Mouse (Mus musculus) heart, postnatal 4 days (tissue): ENCODE data around the gene Magi2. TPM values are rescaled to one million over a fixed set of nuclear protein-coding genes. Genes with fewer than 3 reads are reported as not detected.
"Not testable (repeated sequence)": the region's sequence is repeated elsewhere in the genome, so short reads cannot be mapped to it uniquely, and the experiment has no call there.

Experiments
- DNase-seq: peaks from one replicate; pipeline ENCODE4 v3.0.0; 2021
- total RNA-seq, 2 experiments: library from RNA; stranded (reverse); gene quantifications; 2 replicates each; pipeline ENCODE4 v1.2.3; 2021

Magi2 gene
- total RNA-seq = 1 to 10 TPM; 2.0 to 3.8 TPM

DNA sequence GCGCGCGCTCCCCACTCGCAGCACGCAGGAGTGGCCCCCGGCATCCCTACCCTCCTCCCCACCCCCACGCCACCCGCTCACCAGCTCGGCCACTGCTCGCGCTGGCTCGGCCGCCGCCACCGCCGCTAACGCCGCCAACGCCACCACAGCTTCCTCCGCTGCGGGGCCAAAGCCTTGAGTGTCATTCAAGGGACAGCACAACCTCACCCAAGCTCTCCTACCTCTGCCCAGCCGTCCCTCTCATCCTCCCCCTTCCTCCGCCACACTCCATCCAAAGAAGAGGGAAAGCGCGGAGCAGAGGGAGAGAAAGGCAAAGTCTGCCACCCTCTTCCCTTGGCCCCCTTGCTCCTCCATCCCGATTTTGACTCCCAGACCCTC lies at the start of gene Magi2:
Magi2 (plus strand) TSS at position 171 of the 378 bp plus-strand sequence.
- DNase-seq = no peak

DNA sequence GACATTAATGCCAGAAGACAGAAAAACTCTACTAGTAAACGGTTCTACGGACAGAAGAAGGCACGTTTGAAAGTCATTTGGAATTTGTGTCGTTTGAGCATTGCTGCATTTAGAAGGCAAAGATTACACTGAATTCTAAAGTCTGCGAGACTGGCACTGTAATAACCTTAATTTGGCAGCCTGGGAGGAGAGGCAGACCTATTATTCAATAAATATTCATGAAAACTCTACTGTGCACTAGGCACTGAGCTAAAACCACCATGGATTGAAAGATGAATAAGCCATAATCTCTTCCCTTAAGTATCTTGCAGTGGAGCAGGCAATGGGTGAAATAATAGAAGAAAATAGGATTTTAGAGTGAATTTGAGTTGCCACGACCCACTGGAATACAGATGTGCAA lies 48.2 kb upstream of the Magi2 start:
- no peak for DNase-seq

DNA sequence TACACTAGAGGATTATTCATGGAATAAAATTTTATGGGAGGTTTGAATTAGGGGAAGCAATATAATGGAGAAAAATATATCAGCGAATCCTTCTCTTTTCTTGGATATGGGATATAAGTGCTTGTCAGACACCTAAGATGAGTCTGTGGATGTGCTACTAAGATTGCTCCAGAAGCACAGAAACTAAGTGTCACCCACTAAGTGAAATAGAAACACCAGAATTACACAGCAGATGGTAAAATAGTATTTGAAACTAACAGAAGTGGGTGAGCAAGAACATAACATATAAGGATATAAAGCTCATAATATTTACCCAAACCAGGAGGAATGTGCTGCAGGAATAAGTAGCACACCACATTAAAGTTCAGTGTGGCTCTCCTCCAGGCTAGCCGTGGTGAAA lies 40.7 kb upstream of the Magi2 start:
- DNase-seq = no peak

DNA sequence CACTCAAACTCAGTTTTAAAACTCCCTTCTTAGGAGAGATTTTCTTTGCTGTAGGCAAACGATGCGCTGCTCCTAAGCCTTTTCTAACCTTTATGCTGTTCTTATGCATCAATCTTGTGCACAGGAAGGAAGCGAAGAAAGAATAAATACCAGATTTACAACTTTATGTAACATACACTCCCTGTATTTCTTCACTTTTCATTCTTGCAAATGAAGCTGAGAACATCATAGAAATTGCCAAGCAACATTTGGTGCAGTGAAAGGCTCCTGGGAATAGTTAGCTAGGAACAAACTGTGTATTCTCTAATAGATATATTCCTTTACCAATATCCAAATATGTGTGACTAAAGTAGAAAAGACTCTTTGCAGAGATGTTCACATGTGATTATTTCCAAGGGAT lies 15.2 kb upstream of the Magi2 start:
- no peak for DNase-seq

DNA sequence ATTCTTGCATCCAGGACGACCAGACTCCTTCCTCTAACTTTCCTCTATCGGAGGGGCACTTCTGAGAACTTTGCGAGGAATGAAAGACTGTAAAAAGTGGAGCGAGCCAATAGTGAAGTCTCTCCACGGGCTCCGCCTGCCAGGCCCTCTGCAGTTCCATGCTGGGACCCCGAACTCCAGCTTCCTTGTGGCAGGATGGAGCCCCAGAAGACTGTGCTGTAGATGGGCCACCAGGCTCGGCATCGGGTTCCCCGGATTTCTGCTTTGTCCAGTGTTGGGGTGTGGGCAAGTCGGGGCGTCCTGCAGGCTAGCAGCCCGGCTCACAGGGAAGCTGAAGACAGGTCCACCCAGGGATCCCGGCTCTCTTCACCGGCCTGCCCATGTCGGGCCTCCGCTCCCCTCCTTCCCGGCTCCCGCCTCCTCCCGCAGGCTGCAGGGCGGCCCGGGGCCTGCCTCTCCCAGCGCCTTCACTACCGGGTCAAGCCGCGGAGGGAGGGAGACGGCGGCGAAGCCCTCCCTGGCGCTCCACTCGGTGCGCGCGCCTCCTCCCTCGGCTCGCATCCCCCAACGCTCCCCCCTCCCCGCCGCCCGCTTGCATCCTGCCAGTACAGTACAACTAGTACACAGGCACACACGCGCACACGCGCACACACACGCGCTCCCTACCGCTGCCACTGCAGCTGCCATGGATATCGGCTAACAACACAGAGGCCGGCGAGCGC lies 531 bp upstream of the Magi2 start:
- peak; percentile 75 for DNase-seq

DNA sequence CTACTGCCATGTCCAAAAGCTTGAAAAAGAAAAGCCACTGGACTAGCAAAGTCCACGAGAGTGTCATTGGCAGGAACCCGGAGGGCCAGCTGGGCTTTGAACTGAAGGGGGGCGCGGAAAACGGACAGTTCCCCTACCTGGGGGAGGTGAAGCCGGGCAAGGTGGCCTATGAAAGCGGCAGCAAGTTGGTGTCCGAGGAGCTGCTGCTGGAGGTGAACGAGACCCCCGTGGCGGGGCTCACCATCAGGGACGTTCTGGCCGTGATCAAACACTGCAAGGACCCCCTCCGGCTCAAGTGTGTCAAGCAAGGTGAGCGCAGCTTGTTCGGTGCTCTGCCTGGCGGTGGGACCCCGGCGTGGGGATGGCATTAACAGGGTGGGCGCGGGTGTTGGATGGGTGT lies 445 bp downstream of the Magi2 start:
- peak; percentile 10 for DNase-seq

DNA sequence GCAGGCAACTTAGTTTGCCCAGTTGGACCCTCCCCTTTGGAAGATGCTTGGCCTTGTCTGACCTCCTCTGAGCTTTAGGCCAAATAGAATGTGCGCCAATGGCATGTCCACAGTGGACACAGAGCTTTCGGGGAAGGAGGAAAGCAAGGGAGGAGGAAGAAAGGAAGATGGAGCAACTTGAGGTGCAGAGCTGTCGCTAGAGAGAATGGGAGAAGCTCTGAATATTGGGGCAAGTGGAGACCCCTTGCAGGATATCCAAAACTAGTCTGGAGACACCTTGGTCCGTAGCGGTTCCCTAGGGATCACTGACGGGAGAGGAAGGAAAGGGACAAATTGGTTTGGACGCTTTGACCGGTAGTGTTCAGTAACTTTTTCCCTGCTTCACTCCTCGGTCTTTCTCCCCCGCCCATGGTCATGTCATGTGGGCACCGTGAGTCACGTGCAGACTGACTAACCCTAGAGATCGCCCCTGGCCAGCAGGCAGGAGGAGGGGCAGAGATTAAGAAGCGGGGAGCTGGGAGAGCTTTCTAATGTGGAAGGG lies 1.0 kb downstream of the Magi2 start:
- peak; percentile 31 for DNase-seq

DNA sequence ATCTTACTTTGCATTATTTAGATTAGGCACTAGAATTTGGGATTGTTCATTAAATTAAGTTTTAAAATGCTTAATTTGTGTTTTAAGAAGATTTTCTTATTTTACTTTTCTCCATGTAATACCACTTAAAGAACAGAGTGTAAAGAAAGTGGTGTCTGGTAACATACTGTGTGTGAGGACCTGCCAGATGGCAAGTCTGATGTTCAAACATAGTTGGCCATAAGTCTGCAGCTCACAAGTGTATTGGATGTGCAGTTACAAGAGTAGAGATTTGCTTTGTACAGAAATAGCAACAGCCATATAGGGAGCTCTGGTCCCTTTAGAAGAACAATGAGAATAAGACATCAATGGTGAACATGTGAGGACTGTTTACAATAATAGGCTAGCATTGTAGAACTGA lies 15.0 kb downstream of the Magi2 start:
- no peak for DNase-seq

DNA sequence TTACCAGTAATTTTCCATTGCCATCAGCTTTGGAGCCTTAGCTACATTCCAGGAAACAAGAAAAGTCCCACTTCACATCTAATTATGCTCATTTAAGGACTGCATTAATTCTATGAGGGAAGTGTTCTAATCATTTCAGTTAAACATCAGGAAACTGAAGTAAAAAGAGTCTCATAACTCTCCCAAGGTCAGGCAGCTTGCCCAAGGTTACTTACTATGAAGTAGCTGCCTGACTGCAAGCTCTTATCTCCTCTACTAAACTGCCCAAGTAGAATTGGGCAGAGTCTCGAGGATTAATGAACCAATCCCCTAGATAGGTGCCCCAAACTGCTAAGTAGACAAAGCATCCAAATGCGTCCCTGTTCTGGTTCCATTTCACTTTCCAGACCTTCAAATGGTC lies 19.6 kb downstream of the Magi2 start:
- no peak for DNase-seq

DNA sequence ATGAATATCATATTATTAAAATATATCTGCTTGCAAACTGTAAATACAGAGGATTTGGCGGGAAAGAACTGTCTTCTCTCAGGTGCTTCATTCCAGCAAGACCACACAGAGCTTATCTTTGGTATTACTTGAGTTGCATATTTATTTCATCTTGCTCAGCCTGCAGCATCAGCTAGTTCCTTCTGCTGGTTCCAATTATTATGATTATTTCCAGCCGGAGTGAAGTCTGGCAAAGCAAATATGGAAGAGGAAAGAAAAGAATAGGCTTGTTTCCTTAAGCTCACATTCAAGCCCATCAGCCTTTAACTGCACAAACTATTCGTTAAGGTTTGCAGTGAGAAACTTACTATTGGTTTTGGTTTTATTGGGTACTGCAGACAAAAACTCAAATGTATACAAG lies 20.4 kb downstream of the Magi2 start:
- DNase-seq = no peak

DNA sequence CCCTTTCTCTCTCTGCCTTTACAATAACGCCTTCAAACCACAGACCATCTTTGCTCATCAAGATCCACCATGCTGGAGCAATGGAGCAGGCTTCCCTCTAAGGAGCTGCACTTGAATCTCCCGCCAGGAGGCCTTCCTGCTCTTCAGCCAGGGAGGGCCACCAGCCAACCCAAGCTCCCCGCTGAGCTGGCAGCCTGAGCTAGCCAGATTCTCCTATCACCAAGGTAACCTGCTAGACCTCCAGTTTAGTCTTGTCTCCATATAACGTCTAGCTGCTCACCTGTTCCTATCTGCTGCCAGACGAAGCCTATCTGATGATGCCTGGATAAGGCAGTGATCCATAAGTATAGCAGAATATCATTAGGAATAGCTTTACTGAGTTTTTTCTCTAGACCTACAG lies 36.0 kb downstream of the Magi2 start:
- DNase-seq = no peak

DNA sequence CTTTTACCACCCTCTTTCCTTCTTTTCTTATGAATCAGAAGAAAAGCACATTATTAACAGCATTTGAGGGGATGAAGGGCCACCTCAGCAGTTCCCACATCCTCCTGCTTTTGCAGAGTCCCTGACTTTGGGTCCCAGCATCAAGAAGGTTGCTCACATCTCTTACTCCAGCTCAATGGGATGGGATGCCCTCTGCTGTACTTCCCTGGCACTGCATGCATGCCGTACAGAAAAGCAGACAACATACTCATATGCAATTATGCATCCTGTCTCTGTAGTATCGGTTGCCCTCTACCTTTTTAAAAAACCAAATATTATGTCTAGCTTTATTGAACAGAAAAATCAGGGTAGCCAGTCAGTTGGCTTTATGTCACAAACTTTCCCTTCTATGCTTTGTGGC lies 37.8 kb downstream of the Magi2 start:
- peak; percentile 6 for DNase-seq

DNA sequence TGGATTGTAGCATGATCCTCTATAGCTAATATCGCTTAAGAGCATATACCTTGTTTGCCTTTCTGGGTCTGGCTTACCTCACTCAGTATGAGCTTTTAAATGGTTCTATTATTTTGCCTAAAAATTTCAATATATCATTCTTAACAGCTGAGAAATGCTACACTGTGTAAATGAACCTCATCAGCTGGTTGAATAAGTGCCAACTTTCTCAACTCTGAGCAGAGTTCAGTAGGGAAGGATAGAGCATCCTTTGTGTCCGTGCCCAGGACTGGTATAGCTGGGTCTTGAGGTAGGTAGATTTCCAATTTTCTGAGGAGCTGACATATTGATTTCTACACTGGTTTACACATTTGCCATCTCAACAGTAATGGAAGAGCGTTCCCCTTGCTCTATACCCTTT lies 65.7 kb downstream of the Magi2 start:
- DNase-seq = no peak

DNA sequence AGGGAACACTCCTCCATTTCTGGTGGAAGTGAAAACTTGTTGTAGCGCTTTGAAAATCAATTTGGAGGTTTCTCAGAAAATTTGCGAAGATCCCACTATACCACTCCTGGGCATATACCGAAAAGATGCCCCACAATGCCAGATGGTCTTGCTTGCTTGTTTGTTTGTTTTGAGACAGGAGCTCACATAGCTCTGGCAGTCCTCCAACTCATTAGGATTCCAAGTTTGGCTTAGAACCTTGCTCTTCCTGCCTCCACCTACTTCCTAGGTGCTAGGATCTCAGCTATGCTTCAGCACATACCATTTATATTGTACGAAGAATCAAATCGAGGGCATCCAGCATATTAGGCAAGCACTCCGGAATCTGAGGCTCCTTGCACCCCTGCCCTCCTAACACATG lies 79.8 kb downstream of the Magi2 start:
- no peak for DNase-seq

DNA sequence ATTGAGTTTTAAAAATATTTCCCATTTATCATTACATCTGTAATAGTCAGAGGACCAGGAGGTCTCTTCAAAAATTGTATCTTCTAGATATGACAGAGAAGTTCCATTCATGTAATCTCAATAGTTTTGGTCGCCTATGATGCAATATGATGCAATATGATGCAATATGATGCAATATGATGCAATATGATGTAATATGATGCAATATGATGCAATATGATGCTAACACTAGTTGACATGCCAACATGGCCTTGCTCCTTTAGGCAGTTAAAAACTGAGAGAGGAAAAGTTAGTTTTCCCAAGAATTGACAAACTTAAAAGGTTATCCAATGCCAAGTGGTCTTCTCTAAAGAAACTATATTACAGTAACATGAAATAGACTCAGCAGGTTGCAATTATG lies 83.0 kb downstream of the Magi2 start:
- DNase-seq = no peak

DNA sequence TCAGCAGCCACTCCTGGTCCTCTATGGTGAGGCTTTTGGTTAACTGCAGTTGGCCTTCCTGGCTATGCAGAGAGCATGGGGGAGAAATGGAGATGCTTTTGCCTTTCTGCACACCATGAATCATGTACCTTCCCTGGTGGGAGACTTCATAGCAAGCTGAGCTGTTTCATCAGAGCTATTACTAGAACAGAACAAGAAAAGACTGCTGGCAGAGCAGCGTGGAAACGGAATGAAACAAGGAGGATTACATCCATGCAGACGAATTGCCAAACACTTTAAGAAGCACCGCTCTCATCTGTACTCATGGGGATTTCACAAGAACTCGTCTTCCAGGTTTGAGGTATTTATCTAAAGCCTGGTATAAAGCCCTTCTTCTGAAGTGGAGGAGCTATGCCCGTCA lies 95.7 kb downstream of the Magi2 start:
- DNase-seq = no peak

DNA sequence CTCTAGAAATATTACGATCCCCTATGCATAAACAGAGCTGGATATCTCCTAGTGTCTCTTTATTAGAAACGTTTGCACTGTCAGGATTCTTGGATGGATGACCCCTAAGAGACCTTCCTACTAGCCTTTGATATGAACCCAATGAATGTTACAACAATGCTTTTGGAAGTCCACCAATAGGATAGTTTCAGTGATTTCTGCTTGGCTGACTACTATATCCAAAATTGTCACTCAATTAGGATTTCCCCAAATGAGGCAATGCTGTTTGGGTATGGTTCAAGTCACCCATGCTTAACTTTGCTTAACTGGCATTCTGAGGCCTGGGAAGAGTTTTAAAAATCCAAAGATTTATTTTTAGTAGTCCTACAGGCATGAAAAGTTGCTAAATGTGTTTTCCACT lies 110.7 kb downstream of the Magi2 start:
- DNase-seq = no peak

DNA sequence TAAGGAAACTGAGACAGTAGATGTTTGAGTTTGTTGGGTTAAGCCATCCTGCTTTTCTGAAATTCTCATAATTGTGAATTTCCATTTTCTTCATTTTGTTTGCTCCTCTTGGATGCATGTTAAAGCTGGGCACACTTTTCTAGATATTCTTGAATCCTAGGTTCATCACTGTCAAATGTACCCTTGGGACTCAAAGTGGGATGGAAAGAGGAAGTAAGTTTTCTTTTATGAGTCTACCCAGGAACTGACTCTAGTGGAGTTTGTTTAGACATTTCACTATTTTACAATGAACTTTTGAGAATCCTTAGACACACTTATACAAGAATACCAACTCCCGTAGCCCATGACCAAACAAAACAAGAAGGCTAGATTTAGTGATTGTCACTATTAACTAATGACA lies 141.3 kb downstream of the Magi2 start:
- DNase-seq = no peak

DNA sequence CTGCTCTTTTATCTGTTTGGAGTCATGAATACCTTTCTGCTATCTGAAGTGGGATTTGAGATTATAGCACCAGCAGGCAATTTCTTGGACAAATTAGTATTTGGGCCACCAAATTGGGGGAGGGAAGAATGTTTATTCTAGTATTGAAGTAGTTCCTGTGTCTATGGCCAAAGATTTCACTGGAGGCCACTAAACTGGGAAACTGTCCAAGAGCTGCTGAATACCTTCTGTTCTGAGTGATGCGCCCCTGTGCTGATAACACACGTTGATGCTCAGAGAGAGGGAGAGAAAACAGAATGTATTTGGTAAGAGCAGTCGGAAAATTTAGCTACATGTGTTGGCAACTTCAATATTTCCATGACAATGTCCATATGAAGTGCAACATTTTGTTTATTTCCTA lies 169.0 kb downstream of the Magi2 start:
- DNase-seq = no peak

DNA sequence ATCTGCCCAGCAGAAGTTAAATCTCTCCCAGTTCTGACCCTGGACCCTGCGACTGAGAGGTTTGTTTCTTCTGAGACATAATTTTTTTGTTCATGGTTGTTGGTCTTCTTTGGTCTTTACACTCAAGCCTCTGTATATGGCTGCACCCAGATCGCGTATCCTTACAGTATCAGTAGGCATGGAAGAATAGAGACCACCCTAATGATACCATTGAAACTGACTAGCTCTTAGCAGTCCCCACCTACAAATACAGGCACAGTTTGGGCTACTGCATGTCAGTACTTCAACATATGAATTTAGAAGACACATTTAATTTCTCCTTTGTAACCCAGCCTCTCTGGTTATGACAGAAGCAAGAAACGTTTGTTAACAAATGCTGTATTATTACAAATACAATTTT lies 173.5 kb downstream of the Magi2 start:
- DNase-seq = no peak

DNA sequence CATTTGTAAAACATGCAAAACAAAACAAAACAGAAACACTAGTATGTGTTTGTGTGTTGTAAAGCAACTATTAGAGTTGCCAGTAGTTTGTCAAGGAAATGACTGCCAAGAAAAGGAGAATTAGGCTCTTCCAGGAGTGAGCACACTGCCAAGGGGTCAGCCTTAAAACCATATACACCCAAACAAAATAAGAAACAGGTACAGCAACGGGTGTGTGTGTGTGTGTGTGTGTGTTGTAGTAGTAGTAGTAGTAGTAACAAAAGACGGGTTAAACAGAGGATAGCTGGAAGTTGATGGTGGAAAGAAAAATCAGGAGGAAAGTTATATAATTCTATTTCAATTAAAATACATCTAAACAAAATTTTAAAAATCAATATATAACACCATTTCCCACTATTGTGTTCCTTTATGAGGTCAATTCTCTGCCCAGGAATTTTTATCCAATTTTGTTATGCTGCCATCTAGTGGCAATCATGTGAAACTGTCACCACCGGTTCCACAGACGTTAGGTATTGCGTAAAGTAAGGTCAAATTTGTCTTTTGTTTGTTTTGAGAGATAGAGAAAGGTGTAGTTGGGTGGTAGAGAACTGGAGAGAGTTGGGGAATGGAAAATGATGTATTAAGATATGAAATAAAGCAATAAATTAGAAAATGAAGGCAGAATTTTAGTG lies 174.0 kb downstream of the Magi2 start:
- peak; percentile 6 for DNase-seq

DNA sequence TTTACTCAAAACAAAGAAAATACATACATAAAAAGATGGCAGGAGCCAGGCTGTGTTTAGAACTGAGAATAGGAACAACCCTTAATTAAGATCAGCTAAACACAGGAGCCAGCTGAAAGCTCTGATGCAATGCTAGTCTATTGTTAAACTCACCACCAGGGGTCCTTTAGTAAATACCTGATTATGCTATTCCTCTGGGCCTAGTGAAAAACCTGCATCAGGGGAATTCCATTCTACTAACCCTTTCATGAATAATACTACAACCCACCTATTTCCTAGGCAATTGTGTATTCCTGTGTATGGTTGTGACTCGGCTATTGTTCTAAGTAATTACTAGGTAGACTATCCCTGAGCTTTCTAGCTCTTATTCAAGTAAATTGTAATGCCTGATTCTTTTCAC lies 177.4 kb downstream of the Magi2 start:
- DNase-seq = not testable (repeated sequence)

DNA sequence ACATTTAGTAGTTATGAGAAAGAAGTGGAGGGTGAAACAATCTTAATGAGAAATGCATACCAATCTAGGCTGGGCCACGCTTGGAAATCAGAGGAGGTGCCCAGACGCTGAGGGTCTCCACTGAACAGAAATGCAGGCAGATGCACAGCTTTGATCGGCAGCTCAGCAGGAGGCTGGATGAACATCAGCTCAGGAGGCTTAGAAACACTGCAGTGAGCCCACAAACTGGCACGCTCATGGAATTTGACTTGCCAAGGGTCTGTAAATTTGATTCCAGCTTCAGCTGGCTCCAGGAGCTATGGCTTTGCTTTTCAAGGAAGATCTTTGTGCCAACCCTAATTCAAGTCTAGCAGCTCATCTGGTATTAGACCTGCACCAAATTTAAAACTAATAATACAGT lies 187.7 kb downstream of the Magi2 start:
- no peak for DNase-seq

DNA sequence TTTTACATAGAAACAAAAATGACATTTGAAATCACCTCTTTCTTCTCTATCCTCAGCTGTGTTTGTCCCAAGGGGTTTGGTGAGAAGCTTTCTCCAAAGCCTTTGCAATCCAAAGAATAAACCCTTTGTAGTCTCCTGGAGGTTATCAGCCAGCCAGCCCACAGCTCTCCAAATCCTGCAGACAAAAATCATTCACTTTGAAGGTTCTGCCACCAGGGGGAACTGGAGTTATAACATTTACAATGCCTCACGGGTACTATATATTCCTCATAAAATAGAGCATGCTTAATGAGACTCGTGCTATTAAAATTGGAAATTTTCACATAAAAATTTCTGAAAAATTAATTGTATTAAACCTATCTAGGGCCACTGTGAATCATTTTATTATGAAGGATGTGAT lies 202.5 kb downstream of the Magi2 start:
- DNase-seq = peak; percentile 30
